Mouse (Mus musculus) neural tube, embryonic 11.5 days (tissue): ENCODE measurements around the gene Hemgn. TPM values are rescaled to one million over a fixed set of nuclear protein-coding genes. Genes with fewer than 3 reads are reported as not detected.
A peak's percentile ranks its signal among the peaks of the same experiment; 100 is the strongest.

Source experiments
- ATAC-seq: fragments of 200-750 bp; cut with Nextera tagmentation; 2 replicates; pipeline ENCODE4 v1.8.0; 2017; ENCODE audit warnings: moderate number of reproducible peaks, mild to moderate bottlenecking, moderate TSS enrichment, moderate library complexity; ENCODE audit not compliant: insufficient read depth, low FRiP score, low TSS enrichment
- DNase-seq: peaks from one replicate; pipeline ENCODE4 v3.0.0-alpha.2; 2015; ENCODE audit warnings: low spot score
- H3K27ac ChIP-seq: fragments of 300-500 bp; sonication (generic); 2 replicates; pipeline ENCODE4 v1.5.1; 2014; ENCODE audit warnings: low read depth, mild to moderate bottlenecking, low read length
- H3K27me3 ChIP-seq: fragments of 300-500 bp; sonication (generic); 2 replicates; pipeline ENCODE4 v1.6.1; 2014; ENCODE audit warnings: mild to moderate bottlenecking, low read length, mixed read lengths; ENCODE audit not compliant: control insufficient read depth, insufficient read depth
- H3K36me3 ChIP-seq: fragments of 300-500 bp; sonication (generic); 2 replicates; pipeline ENCODE4 v1.6.1; 2014; ENCODE audit warnings: mild to moderate bottlenecking, low read length, moderate library complexity, mixed read lengths; ENCODE audit not compliant: control insufficient read depth, insufficient read depth
- H3K4me1 ChIP-seq: fragments of 300-500 bp; sonication (generic); 2 replicates; pipeline ENCODE4 v1.6.1; 2014; ENCODE audit warnings: low read length, mixed read lengths; ENCODE audit not compliant: control insufficient read depth, insufficient read depth
- H3K4me2 ChIP-seq: fragments of 300-500 bp; sonication (generic); 2 replicates; pipeline ENCODE4 v1.6.1; 2014; ENCODE audit warnings: low read depth, mild to moderate bottlenecking, moderate library complexity
- H3K4me3 ChIP-seq: fragments of 300-500 bp; sonication (generic); 2 replicates; pipeline ENCODE4 v1.5.1; 2014; ENCODE audit warnings: low read depth, low read length
- H3K9ac ChIP-seq: fragments of 300-500 bp; sonication (generic); 2 replicates; pipeline ENCODE4 v1.6.1; 2014; ENCODE audit warnings: mild to moderate bottlenecking, low read length
- H3K9me3 ChIP-seq: fragments of 300-500 bp; sonication (generic); 2 replicates; pipeline ENCODE4 v1.6.1; 2016; ENCODE audit warnings: low read length; ENCODE audit not compliant: control insufficient read depth
- WGBS: fragments of 180-500 bp; shearing (Covaris S2); extraction: QIAGEN DNeasy Blood & Tissue Kit; methylation state at CpG from one replicate; pipeline ENCODE4 v1.1.7; 2014; 5-methylcytosine and 5-hydroxymethylcytosine counted together
- polyA plus RNA-seq: library from polyadenylated mRNA; unstranded; fragments of >200 nt; fragmentation: Nextera tagmentation; extraction: Ambion mirVana; gene quantifications from 2 replicates; pipeline ENCODE4 v1.2.1, GENCODE M21; 2014

The Hemgn gene
- polyA plus RNA-seq, 1 experiment from 2014 or later: 15.9 TPM

DNA sequence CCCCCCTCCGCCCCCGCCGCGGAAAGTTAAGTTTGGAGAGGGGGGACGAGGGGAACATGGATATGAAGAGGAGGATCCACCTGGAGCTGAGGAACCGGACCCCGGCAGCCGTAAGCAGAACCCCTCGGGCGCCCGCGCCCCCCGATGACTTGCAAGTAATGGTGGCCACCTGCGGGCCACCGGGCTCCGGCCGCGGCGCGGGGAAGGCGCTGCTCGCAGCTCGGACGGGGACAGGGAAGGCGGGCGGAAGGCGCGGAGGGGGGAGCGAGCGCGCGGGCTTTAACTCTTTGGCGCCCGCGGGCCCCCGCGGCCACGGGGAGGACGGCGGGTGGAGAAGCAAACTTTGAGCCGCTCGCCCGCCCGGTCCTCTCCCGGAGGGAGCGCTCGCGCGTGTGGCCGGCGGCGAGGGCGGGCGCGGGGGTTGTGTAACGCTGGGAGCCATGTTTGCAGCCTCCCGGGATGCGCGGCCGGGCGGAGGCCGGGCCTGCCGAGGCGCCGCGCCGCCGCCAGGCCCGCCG, 38.0 kb upstream of the Hemgn start:
- H3K4me3 ChIP-seq: peak overlapping the region; percentile 92
- peak; percentile 25 for ATAC-seq
- peak; percentile 72 for DNase-seq
- under 1% methylated on average over 37 of the region's 70 CpGs for WGBS
- peak overlapping the region; percentile 98 for H3K27ac ChIP-seq
- peak overlapping the region; percentile 99 for H3K9ac ChIP-seq
- no peaks in the 10 kb centered on the region for H3K9me3 ChIP-seq
- no peaks in the 10 kb centered on the region for H3K36me3 ChIP-seq
- H3K27me3 ChIP-seq: no peaks in the 10 kb centered on the region
- peak overlapping the region; percentile 80 for H3K4me2 ChIP-seq
- H3K4me1 ChIP-seq: peaks cover 18% of the 10 kb centered on the region

DNA sequence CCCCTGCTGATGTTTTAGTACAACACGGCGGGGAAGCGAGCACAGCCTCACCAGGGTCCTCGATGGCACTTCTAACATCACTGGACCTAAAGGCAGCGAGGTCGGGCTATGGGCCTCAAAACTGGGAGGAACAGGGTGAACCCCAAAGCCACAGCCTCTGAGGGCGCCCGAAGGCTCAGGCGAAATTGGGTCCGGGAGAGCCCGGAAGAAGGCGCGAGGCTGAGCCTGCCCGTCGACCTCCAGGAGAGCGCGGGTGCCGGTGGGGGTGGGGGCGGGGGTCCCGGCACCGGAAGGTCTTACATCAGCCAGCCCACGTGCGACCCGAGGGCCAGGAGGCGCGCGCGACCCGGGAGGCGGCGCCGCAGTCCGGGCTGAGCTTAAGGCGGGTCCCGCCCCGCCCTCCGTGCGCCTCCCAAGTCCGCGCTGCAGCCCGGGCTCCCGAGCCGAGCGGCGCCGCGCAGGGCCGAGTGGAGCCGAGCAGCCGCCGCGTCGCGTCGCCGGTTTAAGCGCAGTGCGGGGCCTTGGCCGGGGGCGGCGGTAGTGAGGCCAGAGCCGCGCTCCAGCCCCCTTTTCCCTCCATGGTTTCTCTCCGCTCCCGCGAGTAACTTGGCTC, 37.3 kb upstream of the Hemgn start, which contains the start of gene Anp32b:
Gene Anp32b (plus strand): TSS at position 384 of the 613 bp plus-strand sequence.
- peaks cover 18% of the 10 kb centered on the region for H3K4me1 ChIP-seq
- H3K9ac ChIP-seq: peak within 1 kb of the TSS; percentile 99
- H3K36me3 ChIP-seq: no peaks in the 10 kb centered on the region
- no peaks in the 10 kb centered on the region for H3K9me3 ChIP-seq
- ATAC-seq (peak; percentile 91), DNase-seq (peak; percentile 97)
- H3K4me2 ChIP-seq: peak within 1 kb of the TSS; percentile 80
- WGBS: under 1% methylated on average over 31 of the region's 66 CpGs
- peak within 1 kb of the TSS; percentile 92 for H3K4me3 ChIP-seq
- no peaks in the 10 kb centered on the region for H3K27me3 ChIP-seq
- H3K27ac ChIP-seq: peak within 1 kb of the TSS; percentile 98

DNA sequence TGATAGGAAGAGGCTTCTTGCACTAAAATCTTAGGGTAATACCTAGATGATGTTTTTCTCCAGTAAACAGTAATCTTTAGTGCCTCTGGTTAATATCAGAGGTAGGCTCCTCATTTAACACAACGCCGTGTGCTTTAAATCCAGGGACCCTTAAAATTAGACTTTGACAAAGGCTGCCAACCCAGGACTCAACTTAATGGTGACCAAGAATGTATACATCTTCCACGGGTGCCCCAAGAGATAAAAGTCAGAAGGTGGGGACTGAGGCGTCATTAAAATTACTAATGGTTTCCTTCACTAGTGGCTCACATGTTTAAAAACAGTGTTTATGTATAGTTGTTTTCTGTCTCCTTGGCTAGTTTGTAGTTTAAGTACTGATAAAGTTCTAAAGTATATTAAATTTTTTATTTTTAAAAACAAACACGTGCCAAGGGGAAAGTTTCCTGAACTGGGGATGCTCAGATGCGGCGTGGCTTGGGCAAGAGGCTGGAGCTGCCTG, 36.8 kb upstream of the Hemgn start:
- Histone ChIP-seq H3K36me3 (no peaks in the 10 kb centered on the region), H3K27me3 (no peaks in the 10 kb centered on the region), H3K4me3 (peak overlapping the region; percentile 92), H3K9me3 (no peaks in the 10 kb centered on the region), H3K4me1 (peaks cover 18% of the 10 kb centered on the region), H3K4me2 (peak overlapping the region; percentile 63), H3K9ac (peak overlapping the region; percentile 99), H3K27ac (peak overlapping the region; percentile 98)
- no peak for DNase-seq
- ATAC-seq: no peak
- 27% methylated on average over 7 of the region's 7 CpGs for WGBS

DNA sequence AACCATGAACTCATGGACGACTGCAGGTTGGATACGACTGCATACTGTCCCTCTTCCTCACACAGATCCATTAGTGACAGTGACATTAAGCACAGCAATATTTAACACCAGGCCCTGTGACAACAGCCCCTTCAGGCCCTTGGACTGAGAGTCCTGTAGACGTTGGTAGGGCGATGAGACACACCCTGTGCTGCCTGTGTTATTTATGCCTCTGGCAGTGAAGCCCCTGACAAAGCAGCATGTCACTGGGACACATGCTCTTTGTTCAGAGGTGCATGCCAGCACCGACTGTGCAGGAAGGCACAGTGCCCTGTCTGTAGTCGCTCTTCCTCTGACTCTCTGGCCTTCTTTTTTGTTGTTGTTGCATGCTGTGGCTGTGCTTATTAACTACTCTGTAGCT, 35.6 kb upstream of the Hemgn start:
- WGBS: 39% methylated on average over 6 of the region's 6 CpGs
- DNase-seq: no peak

DNA sequence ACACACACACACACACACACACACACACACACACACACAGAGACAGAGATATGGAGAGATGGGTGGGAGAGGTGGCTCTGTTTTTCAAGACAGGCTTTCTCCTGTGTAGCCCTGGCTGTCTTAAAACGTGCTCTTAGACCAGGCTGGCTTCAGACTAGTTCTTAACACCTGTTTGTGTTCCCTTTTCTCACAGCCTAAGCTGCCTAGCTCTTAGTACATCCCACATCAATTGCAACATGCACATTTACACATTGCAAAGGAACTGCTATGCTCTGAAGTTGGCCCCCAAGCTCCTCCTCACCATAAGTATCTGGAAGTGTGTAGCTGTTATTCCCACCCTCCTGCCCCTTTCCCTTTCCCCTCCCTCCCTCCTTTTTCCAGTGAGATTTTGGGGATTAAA, 34.2 kb upstream of the Hemgn start:
- peaks cover 7% of the 10 kb centered on the region for H3K4me1 ChIP-seq

More for the DNA sequence above, 35.6 kb upstream of the Hemgn start:
- ATAC-seq: no peak
- Histone ChIP-seq H3K27ac (0 out of 2 replicates have a peak overlapping the region, but pooled peaks have one; percentile 14), H3K4me1 (peaks cover 14% of the 10 kb centered on the region), H3K4me3 (no peak overlapping the region), H3K4me2 (no peak overlapping the region), H3K9me3 (no peaks in the 10 kb centered on the region), H3K9ac (no peak overlapping the region), H3K27me3 (no peaks in the 10 kb centered on the region), H3K36me3 (no peaks in the 10 kb centered on the region)

DNA sequence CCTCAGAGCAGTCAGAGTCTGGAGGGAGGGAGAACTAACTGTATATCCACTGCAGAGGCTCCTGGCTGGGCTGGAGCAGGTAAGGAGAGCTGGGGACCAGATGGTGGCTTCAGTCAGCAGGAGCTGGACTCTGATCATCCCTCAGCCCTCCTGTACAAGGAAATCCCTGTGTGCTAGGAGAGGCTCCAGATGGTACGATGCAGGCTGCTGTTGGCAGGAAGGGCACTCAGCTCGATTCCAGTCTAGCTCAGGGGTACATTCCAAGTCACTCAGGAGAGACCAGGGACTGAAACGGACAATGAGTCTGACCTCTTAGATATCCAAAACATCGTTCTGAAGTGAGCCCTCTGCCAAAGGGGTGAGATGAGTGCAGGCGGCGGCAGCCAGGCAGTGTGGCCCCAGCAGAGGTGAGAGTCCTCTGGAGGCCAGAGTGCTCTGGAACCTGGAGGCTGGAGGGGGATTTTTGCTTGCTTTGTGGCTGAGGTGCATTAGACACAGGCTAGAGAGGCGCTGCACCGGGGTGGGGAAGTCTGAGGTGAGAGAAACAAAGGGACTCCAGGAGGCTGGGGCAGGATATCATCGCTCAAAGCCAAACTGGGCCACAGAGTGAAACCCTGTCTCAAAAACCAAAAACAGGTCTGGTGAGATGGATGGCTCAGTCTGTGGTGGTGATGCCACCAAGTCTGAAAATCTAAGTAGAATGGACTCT, 32.1 kb upstream of the Hemgn start:
- no peak overlapping the region for H3K4me2 ChIP-seq
- no peak overlapping the region for H3K27ac ChIP-seq
- peaks cover 7% of the 10 kb centered on the region for H3K4me1 ChIP-seq
- no peak for DNase-seq
- no peak overlapping the region for H3K9ac ChIP-seq
- 64% methylated on average over 9 of the region's 9 CpGs for WGBS
- no peak for ATAC-seq
- H3K4me3 ChIP-seq: no peak overlapping the region
- no peaks in the 10 kb centered on the region for H3K36me3 ChIP-seq
- H3K9me3 ChIP-seq: no peaks in the 10 kb centered on the region
- H3K27me3 ChIP-seq: no peaks in the 10 kb centered on the region

More for the DNA sequence above, 34.2 kb upstream of the Hemgn start:
- no peaks in the 10 kb centered on the region for H3K9me3 ChIP-seq
- no peak overlapping the region for H3K9ac ChIP-seq
- no peaks in the 10 kb centered on the region for H3K27me3 ChIP-seq
- H3K4me3 ChIP-seq: no peak overlapping the region
- WGBS: 60% methylated on average over 1 of the region's 1 CpGs
- no peaks in the 10 kb centered on the region for H3K36me3 ChIP-seq
- ATAC-seq (no peak), DNase-seq (no peak)
- no peak overlapping the region for H3K27ac ChIP-seq
- H3K4me2 ChIP-seq: no peak overlapping the region

DNA sequence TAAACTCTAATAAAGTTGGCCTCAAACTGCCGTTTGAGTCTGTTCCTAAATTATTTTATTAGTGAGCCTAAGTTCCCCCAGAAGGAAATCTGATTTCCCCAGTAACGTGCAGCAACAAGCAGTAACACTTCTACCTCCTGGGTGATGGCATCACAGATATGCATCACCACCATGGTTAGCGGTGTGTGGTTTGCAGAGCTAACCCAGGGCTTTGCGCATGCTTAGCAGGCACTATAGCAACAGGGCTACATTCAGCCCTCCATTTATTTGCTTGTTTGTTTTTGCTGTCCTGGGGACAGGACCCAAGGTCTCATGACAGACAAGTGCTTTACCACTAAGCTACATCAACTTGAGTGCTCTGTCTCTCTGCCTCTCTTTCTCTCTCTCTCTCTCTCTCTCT, 29.2 kb upstream of the Hemgn start:
- Histone ChIP-seq H3K27me3 (no peaks in the 10 kb centered on the region), H3K4me1 (no peaks in the 10 kb centered on the region), H3K4me3 (no peak overlapping the region), H3K36me3 (no peaks in the 10 kb centered on the region), H3K9me3 (no peaks in the 10 kb centered on the region), H3K4me2 (no peak overlapping the region), H3K9ac (no peak overlapping the region), H3K27ac (no peak overlapping the region)
- 76% methylated on average over 4 of the region's 4 CpGs for WGBS
- ATAC-seq (no peak), DNase-seq (no peak)

DNA sequence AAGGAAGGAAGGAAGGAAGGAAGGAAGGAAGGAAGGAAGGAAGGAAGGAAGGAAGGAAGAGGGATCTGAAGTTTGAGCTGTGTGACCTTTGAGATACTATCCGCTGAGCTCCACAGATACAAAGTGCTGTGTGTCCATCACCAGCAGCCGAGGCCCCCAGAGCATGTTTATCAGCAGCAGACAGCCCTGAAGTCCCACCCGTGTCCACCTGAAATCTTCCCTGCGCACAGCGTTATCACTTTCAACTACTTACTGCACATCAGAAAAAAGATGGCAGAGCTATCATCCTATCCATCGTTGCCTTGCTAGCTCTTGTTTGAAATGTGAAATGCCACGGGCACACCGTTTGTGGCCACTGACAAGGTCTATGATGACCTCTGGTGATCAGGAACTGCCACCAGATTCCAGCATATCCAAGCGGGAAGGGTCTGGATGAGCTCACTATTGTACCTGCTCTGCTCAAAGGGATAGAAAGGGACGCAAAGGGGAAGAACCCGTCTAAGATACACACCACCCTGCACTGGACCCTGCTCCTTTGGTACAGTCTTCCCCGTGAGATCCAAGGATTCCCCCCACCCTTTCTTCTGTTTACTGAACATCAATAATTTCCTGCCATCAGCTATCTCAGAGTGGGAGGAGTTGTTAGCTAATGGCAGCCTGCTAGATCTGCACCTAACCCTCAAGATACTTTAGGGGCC, 19.2 kb upstream of the Hemgn start:
- ATAC-seq (no peak), DNase-seq (no peak)
- Histone ChIP-seq H3K9ac (no peak overlapping the region), H3K36me3 (no peaks in the 10 kb centered on the region), H3K27ac (no peak overlapping the region), H3K27me3 (no peaks in the 10 kb centered on the region), H3K4me1 (no peaks in the 10 kb centered on the region), H3K4me2 (no peak overlapping the region), H3K9me3 (no peaks in the 10 kb centered on the region), H3K4me3 (no peak overlapping the region)
- 86% methylated on average over 12 of the region's 12 CpGs for WGBS
